Mouse (Mus musculus): ENCODE measurements around the gene Lrrc8c. TPM values are rescaled to one million over a fixed set of nuclear protein-coding genes. Genes with fewer than 3 reads are reported as not detected.

The Lrrc8c gene
- polyA plus RNA-seq, 1 experiment from 2014 or later, result 17.9 TPM

GRCm38 (mm10) chr5:105648648-105649287, 129.6 kb downstream of the Lrrc8c start:
- Histone ChIP-seq H3K4me2 (no peak overlapping the region), H3K4me3 (no peak overlapping the region), H3K9me3 (no peaks in the 10 kb centered on the region), H3K27me3 (no peaks in the 10 kb centered on the region), H3K9ac (no peak overlapping the region), H3K27ac (peak overlapping the region; percentile 30; the same call in 1 of the 2 replicates), H3K36me3 (no peaks in the 10 kb centered on the region), H3K4me1 (0 out of 2 replicates have a peak, but pooled peaks cover 10% of the 10 kb centered on the region)
- WGBS, result 37% methylated on average over 7 of the region's 7 CpGs
- no peak; the same call in 1 of the 2 replicates for ATAC-seq (ENCODE audit: insufficient number of reproducible peaks, low FRiP score, low TSS enrichment, low read depth)

- H3K4me2 ChIP-seq, result no peak overlapping the region
- no peak overlapping the region; the same call in none of the 2 replicates for H3K27ac ChIP-seq
- ATAC-seq (ENCODE audit: insufficient number of reproducible peaks, low FRiP score, low TSS enrichment, low read depth), result no peak
- H3K4me1 ChIP-seq, result peaks cover 12% of the 10 kb centered on the region
- no peaks in the 10 kb centered on the region for H3K27me3 ChIP-seq
- no peak overlapping the region for H3K9ac ChIP-seq
- H3K9me3 ChIP-seq, result no peaks in the 10 kb centered on the region
- WGBS, result 83% methylated on average over 10 of the region's 10 CpGs
- H3K36me3 ChIP-seq, result no peaks in the 10 kb centered on the region
- no peak overlapping the region for H3K4me3 ChIP-seq
Observed at GRCm38 (mm10) chr5:105649514-105650001, 130.4 kb downstream of the Lrrc8c start.

- no peaks in the 10 kb centered on the region for H3K27me3 ChIP-seq
- no peak overlapping the region for H3K9ac ChIP-seq
- 84% methylated on average over 8 of the region's 8 CpGs for WGBS
- no peak overlapping the region for H3K4me3 ChIP-seq
- no peaks in the 10 kb centered on the region for H3K9me3 ChIP-seq
- no peak for ATAC-seq (ENCODE audit: insufficient number of reproducible peaks, low FRiP score, low TSS enrichment, low read depth)
- H3K27ac ChIP-seq, result peak overlapping the region; percentile 51
- no peaks in the 10 kb centered on the region for H3K36me3 ChIP-seq
- H3K4me2 ChIP-seq, result 0 out of 2 replicates have a peak overlapping the region, but pooled peaks have one; percentile 5
- H3K4me1 ChIP-seq, result peaks cover 17% of the 10 kb centered on the region
Observed at GRCm38 (mm10) chr5:105650728-105651479, 131.7 kb downstream of the Lrrc8c start.

- Histone ChIP-seq H3K27me3 (no peaks in the 10 kb centered on the region), H3K4me2 (0 out of 2 replicates have a peak overlapping the region, but pooled peaks have one; percentile 5), H3K4me3 (no peak overlapping the region), H3K36me3 (no peaks in the 10 kb centered on the region), H3K9ac (no peak overlapping the region), H3K4me1 (peaks cover 17% of the 10 kb centered on the region), H3K9me3 (no peaks in the 10 kb centered on the region), H3K27ac (peak overlapping the region; percentile 51)
- peak; percentile 71; the same call in 1 of the 2 replicates for ATAC-seq (ENCODE audit: insufficient number of reproducible peaks, low FRiP score, low TSS enrichment, low read depth)
- WGBS, result 39% methylated on average over 11 of the region's 11 CpGs
Observed at GRCm38 (mm10) chr5:105651561-105651991, 132.4 kb downstream of the Lrrc8c start.

GRCm38 (mm10) chr5:105654237-105655063, 135.3 kb downstream of the Lrrc8c start:
- ATAC-seq (ENCODE audit: insufficient number of reproducible peaks, low FRiP score, low TSS enrichment, low read depth), result no peak
- no peak overlapping the region for H3K27ac ChIP-seq
- H3K9me3 ChIP-seq, result no peaks in the 10 kb centered on the region
- no peak overlapping the region for H3K9ac ChIP-seq
- no peak overlapping the region for H3K4me3 ChIP-seq
- no peaks in the 10 kb centered on the region for H3K36me3 ChIP-seq
- 22% methylated on average over 15 of the region's 15 CpGs for WGBS
- peaks cover 14% of the 10 kb centered on the region for H3K4me1 ChIP-seq
- H3K4me2 ChIP-seq, result no peak overlapping the region
- no peaks in the 10 kb centered on the region for H3K27me3 ChIP-seq

DNA sequence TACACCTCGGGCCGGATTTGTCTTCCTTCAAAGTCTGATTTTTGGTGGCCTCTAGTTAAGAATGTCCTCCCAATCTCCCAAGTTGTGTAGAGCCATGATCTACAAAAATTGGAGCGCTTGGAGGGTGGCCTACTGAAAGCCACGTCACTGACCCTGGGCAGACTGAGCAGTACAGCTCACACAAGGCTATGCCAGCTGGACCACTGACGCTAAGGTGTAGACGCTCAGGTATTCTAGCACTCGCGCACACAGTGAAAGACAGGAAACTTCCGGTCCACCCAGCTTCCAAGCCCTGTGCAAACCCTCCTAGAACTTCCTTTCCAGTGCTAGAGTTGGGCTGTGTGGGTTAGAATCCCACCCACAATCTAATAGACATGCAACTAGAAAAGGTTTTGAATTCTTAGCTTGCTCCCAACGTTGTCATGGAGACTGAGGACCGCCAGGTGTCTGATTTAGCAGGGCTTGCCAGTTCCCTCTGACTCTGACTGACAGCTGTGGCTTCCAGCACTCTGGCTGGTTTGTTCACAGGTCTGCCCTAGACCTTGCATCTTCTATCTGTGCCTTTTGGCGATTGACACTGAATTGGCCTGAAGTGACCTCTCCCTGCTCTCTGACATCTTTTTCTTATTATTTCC, 136.0 kb downstream of the Lrrc8c start:
- H3K9me3 ChIP-seq, result no peaks in the 10 kb centered on the region
- H3K27ac ChIP-seq, result no peak overlapping the region
- no peak for ATAC-seq (ENCODE audit: insufficient number of reproducible peaks, low FRiP score, low TSS enrichment, low read depth)
- H3K4me3 ChIP-seq, result no peak overlapping the region
- H3K4me2 ChIP-seq, result no peak overlapping the region
- H3K4me1 ChIP-seq, result peaks cover 10% of the 10 kb centered on the region
- no peak overlapping the region for H3K9ac ChIP-seq
- no peaks in the 10 kb centered on the region for H3K27me3 ChIP-seq
- H3K36me3 ChIP-seq, result no peaks in the 10 kb centered on the region
- WGBS, result 66% methylated on average over 12 of the region's 12 CpGs

DNA sequence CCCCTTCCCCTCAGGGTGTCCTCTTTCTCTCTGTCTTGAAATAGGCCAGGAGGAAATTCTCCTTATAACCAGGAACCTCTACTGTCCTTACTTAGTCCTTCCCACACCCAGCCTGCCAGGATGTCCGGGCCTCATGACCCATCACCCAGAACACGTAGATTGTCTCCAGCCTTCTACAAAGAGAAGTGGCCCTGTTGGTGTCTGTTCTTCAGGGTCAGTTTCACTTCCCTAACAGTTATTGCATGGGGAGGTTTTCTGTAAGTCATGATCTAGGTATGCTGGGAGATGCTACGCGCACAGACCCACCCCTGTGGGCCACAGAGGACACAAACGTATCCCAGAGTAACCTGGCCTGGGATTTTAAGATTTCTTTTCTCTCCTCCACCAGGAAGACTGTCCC, 142.7 kb downstream of the Lrrc8c start:
- H3K9me3 ChIP-seq, result no peaks in the 10 kb centered on the region

More for the DNA sequence above, 142.7 kb downstream of the Lrrc8c start:
- Histone ChIP-seq H3K36me3 (no peaks in the 10 kb centered on the region), H3K4me1 (no peaks in the 10 kb centered on the region), H3K27me3 (no peaks in the 10 kb centered on the region), H3K9ac (no peak overlapping the region), H3K27ac (no peak overlapping the region), H3K4me3 (no peak overlapping the region), H3K4me2 (no peak overlapping the region)
- WGBS, result 82% methylated on average over 5 of the region's 5 CpGs
- no peak for ATAC-seq (ENCODE audit: insufficient number of reproducible peaks, low FRiP score, low TSS enrichment, low read depth)

Other genes with a start within 250 kb of the Lrrc8c start
- 0.30 TPM in 1 of 2 replicates, not detected in the other for gene Gm43302, start 225.7 kb upstream of the Lrrc8c start, polyA plus RNA-seq (2015; fragmentation: Nextera tagmentation; extraction: Ambion mirVana)
- 1.9 and 2.0 TPM in 2 replicates for gene Gbp6, start 225.7 kb upstream of the Lrrc8c start, polyA plus RNA-seq (2015; fragmentation: Nextera tagmentation; extraction: Ambion mirVana)
- 3.8 and 4.1 TPM in 2 replicates for gene Lrrc8b, start 103.6 kb upstream of the Lrrc8c start, polyA plus RNA-seq (2015; fragmentation: Nextera tagmentation; extraction: Ambion mirVana)
- gene Lrrc8d, start 180.6 kb downstream of the Lrrc8c start, polyA plus RNA-seq (2015; fragmentation: Nextera tagmentation; extraction: Ambion mirVana), result 10.7 and 11.6 TPM in 2 replicates

Measured in limb, embryonic 15.5 days (tissue).